Mouse (Mus musculus) embryonic fibroblast, embryonic 13.5 days (primary cell): ENCODE measurements around the gene Pdik1l.

Source experiments
- CTCF ChIP-seq: IDR thresholded peaks from 2 replicates; pipeline ENCODE4 v1.5.1; 2011; ENCODE audit warnings: mild to moderate bottlenecking, control low read depth, low read length, moderate library complexity, borderline replicate concordance; ENCODE audit not compliant: insufficient read depth
- POLR2A ChIP-seq: IDR thresholded peaks from 2 replicates; pipeline ENCODE4 v1.6.1; 2011; ENCODE audit warnings: low read depth, mild to moderate bottlenecking, control low read depth, low read length, moderate library complexity

GRCm38 (mm10) chr4:134253722-134254324 is 33.9 kb downstream of the Pdik1l start, which contains the start of gene Grrp1:
- TF ChIP-seq POLR2A (no peak), CTCF (no peak)
